Mouse (Mus musculus): ENCODE data around the gene Glcci1. TPM values are rescaled to one million over a fixed set of nuclear protein-coding genes. Genes with fewer than 3 reads are reported as not detected.

Gene Glcci1
- polyA plus RNA-seq, 1 experiment from 2014 or later: 14.1 TPM

- no peak overlapping the region for H3K27ac ChIP-seq (replicated peaks; ENCODE audit: low read depth, low read length)
- H3K36me3 ChIP-seq (ENCODE audit: control insufficient read depth, insufficient read depth, low read length): no peaks in the 10 kb centered on the region
- H3K4me1 ChIP-seq (ENCODE audit: control insufficient read depth, insufficient read depth, low read length): peaks cover 12% of the 10 kb centered on the region; the same call in 1 of the 2 replicates
- WGBS: 65% methylated on average over 7 of the region's 7 CpGs
- H3K4me3 ChIP-seq (replicated peaks; ENCODE audit: low read depth, low read length): no peak overlapping the region
- no peak overlapping the region for H3K9ac ChIP-seq (replicated peaks; ENCODE audit: low read length)
- H3K9me3 ChIP-seq (ENCODE audit: control insufficient read depth, low read length): no peaks in the 10 kb centered on the region
- no peaks in the 10 kb centered on the region for H3K27me3 ChIP-seq (ENCODE audit: control insufficient read depth, insufficient read depth, low read length)
- H3K4me2 ChIP-seq (ENCODE audit: low read length): no peak overlapping the region
- ATAC-seq (ENCODE audit: low FRiP score, low TSS enrichment) (no peak), DNase-seq (no peak)
Measured at GRCm38 (mm10) chr6:8489266-8489665, 20.1 kb upstream of the Glcci1 start.

DNA sequence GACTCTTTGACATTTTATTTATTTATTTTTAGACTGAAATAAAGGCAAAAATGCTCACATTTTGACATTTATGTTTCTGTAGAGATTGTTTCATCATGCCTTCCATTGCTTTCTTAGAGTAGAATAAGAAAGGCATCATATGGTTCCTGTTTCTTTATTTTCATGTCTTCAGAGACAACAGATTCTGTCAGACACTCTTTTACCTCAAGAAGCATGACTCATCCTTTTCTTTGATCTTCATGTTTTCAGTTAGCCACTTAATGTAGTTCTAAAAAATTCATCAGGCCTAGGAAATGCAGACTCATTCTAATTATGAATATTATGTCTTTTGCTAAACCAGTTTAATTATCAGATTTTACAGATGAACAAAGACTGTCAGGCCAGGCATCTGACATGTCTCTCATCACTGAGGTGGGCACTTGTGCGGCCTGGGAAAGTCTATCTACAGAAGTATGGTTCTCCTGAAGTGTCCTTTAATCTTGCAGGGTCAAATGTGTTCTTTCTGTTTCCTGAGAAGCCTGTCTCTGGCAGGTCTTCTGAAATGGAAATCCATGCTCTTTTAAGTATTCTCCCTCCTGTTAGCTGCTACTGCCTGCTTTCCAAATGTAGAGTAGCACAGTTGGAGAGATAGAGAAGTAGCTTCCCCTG is 19.3 kb upstream of the Glcci1 start:
- no peak for DNase-seq
- no peaks in the 10 kb centered on the region for H3K27me3 ChIP-seq (ENCODE audit: control insufficient read depth, insufficient read depth, low read length)
- H3K27ac ChIP-seq (replicated peaks; ENCODE audit: low read depth, low read length): no peak overlapping the region
- H3K4me3 ChIP-seq (replicated peaks; ENCODE audit: low read depth, low read length): no peak overlapping the region
- H3K36me3 ChIP-seq (ENCODE audit: control insufficient read depth, insufficient read depth, low read length): no peaks in the 10 kb centered on the region
- H3K4me1 ChIP-seq (ENCODE audit: control insufficient read depth, insufficient read depth, low read length): peaks cover 12% of the 10 kb centered on the region; the same call in 1 of the 2 replicates
- WGBS: 81% methylated on average over 1 of the region's 1 CpGs
- no peak overlapping the region for H3K9ac ChIP-seq (replicated peaks; ENCODE audit: low read length)
- no peaks in the 10 kb centered on the region for H3K9me3 ChIP-seq (ENCODE audit: control insufficient read depth, low read length)
- no peak for ATAC-seq (ENCODE audit: low FRiP score, low TSS enrichment)
- H3K4me2 ChIP-seq (ENCODE audit: low read length): no peak overlapping the region

DNA sequence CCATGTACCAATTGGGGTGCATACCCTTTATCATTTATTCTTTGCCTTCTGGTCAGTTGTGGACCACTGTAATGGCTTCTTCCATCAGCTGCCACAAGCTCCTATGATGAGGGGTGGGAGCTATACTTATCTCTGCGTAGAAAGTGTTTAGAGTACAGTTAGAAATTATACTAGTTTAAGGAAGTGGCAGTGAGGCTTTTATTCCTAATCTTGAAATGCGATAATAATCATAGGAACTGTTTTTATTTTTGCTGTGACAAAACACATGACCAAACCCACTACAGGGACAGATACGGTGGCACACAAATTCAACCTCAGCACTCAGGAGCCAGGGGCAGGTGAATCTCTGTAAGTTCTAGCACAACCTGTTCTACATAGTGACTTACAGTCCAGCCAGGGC is 17.2 kb upstream of the Glcci1 start:
- H3K9ac ChIP-seq (replicated peaks; ENCODE audit: low read length): no peak overlapping the region
- DNase-seq (no peak), ATAC-seq (ENCODE audit: low FRiP score, low TSS enrichment) (no peak)
- H3K27ac ChIP-seq (replicated peaks; ENCODE audit: low read depth, low read length): no peak overlapping the region
- 95% methylated on average over 3 of the region's 3 CpGs for WGBS
- no peak overlapping the region for H3K4me2 ChIP-seq (ENCODE audit: low read length)
- H3K9me3 ChIP-seq (ENCODE audit: control insufficient read depth, low read length): no peaks in the 10 kb centered on the region
- no peaks in the 10 kb centered on the region for H3K27me3 ChIP-seq (ENCODE audit: control insufficient read depth, insufficient read depth, low read length)
- H3K4me3 ChIP-seq (replicated peaks; ENCODE audit: low read depth, low read length): no peak overlapping the region
- no peaks in the 10 kb centered on the region for H3K36me3 ChIP-seq (ENCODE audit: control insufficient read depth, insufficient read depth, low read length)
- peaks cover 5% of the 10 kb centered on the region; the same call in 1 of the 2 replicates for H3K4me1 ChIP-seq (ENCODE audit: control insufficient read depth, insufficient read depth, low read length)

DNA sequence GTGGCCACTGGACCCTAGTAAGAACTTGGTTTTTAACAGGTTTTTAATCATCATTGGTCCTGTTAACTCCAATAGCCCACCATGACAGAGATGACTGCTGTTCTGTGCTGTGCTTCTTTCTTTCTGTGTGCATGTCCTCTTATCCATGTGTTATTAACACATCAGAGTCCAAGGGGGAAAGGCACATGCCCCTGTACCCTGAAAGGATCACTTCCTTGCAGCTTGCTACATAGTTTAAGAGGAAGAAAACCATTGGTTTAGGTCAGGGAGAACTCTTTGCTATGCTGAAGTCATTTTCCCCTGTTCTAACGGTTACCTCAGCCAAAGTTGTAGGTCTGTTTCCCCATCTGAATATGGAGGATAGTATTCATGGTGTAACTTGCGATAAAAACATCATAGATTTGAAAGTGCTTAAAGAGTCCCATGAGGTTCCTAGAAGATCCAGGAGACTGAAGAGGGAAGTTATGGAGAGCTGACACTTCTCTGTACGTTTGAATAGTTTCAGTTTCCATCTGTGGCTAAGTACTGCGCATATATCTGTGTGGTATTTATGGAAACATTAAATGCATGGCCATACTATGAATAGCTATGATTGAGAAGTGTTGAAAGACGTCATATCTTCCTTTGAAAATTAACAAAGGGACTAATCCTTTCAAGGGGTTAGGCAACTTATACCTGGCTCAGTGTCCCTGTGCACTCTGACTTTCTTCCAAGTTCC is 14.1 kb upstream of the Glcci1 start:
- no peaks in the 10 kb centered on the region for H3K36me3 ChIP-seq (ENCODE audit: control insufficient read depth, insufficient read depth, low read length)
- H3K4me3 ChIP-seq (replicated peaks; ENCODE audit: low read depth, low read length): no peak overlapping the region
- H3K4me2 ChIP-seq (ENCODE audit: low read length): no peak overlapping the region
- WGBS: 86% methylated on average over 5 of the region's 5 CpGs
- H3K9ac ChIP-seq (replicated peaks; ENCODE audit: low read length): no peak overlapping the region
- no peak for ATAC-seq (ENCODE audit: low FRiP score, low TSS enrichment)
- H3K9me3 ChIP-seq (ENCODE audit: control insufficient read depth, low read length): no peaks in the 10 kb centered on the region
- DNase-seq: no peak
- no peaks in the 10 kb centered on the region for H3K27me3 ChIP-seq (ENCODE audit: control insufficient read depth, insufficient read depth, low read length)
- H3K27ac ChIP-seq (replicated peaks; ENCODE audit: low read depth, low read length): no peak overlapping the region
- no peaks in the 10 kb centered on the region for H3K4me1 ChIP-seq (ENCODE audit: control insufficient read depth, insufficient read depth, low read length)

DNA sequence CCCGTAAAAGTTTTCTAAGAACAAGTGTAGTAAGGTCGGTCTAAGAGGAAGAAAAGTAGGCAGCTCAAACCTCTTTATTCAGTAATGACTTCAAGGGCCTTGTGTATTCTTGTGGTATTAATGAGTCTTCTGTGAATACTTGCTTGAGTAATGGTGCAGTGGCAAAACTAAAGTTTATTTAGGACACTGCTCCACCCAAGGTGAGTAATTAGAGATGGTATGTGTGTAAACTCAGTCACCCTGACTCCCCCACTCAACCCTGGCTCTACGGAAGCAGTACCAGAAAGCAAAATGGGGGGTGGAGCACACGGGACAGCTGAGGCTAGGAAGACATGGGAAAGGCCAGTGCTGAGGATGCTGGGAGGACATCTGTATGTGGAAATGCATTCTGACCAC is 13.6 kb upstream of the Glcci1 start:
- WGBS: 80% methylated on average over 4 of the region's 4 CpGs
- no peak overlapping the region for H3K27ac ChIP-seq (replicated peaks; ENCODE audit: low read depth, low read length)
- H3K4me1 ChIP-seq (ENCODE audit: control insufficient read depth, insufficient read depth, low read length): no peaks in the 10 kb centered on the region
- H3K9me3 ChIP-seq (ENCODE audit: control insufficient read depth, low read length): no peaks in the 10 kb centered on the region
- ATAC-seq (ENCODE audit: low FRiP score, low TSS enrichment) (no peak), DNase-seq (no peak)
- no peak overlapping the region for H3K9ac ChIP-seq (replicated peaks; ENCODE audit: low read length)
- H3K4me3 ChIP-seq (replicated peaks; ENCODE audit: low read depth, low read length): no peak overlapping the region
- H3K27me3 ChIP-seq (ENCODE audit: control insufficient read depth, insufficient read depth, low read length): no peaks in the 10 kb centered on the region
- H3K4me2 ChIP-seq (ENCODE audit: low read length): no peak overlapping the region
- H3K36me3 ChIP-seq (ENCODE audit: control insufficient read depth, insufficient read depth, low read length): no peaks in the 10 kb centered on the region

- Histone ChIP-seq H3K9ac (replicated peaks; ENCODE audit: low read length) (no peak overlapping the region), H3K4me1 (ENCODE audit: control insufficient read depth, insufficient read depth, low read length) (no peaks in the 10 kb centered on the region), H3K27me3 (ENCODE audit: control insufficient read depth, insufficient read depth, low read length) (no peaks in the 10 kb centered on the region), H3K36me3 (ENCODE audit: control insufficient read depth, insufficient read depth, low read length) (no peaks in the 10 kb centered on the region), H3K27ac (replicated peaks; ENCODE audit: low read depth, low read length) (no peak overlapping the region), H3K9me3 (ENCODE audit: control insufficient read depth, low read length) (no peaks in the 10 kb centered on the region), H3K4me3 (replicated peaks; ENCODE audit: low read depth, low read length) (no peak overlapping the region), H3K4me2 (ENCODE audit: low read length) (no peak overlapping the region)
- ATAC-seq (ENCODE audit: low FRiP score, low TSS enrichment) (no peak), DNase-seq (no peak)
- WGBS: 76% methylated on average over 6 of the region's 6 CpGs
Measured at GRCm38 (mm10) chr6:8497234-8497867, 12.0 kb upstream of the Glcci1 start.

DNA sequence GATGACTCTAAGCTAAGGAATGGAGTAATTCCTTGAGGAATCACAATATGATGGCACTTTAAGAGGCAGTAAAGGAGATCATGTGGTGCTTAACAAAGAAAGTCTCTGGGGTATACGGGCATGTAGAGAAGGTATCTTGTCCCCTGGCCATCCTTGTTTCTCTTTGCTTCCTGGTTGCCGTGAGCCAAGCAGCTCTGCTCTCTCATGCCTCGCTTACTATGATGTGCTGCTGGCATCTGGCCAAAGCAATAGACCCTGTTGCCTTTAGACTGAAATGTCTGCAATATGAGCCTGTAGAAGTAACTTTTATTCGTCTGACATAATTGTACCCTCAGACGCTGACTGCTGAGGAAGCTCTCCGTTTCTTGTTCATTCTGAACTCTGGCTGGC is 11.5 kb upstream of the Glcci1 start:
- H3K27ac ChIP-seq (replicated peaks; ENCODE audit: low read depth, low read length): no peak overlapping the region
- H3K4me3 ChIP-seq (replicated peaks; ENCODE audit: low read depth, low read length): no peak overlapping the region
- H3K4me1 ChIP-seq (ENCODE audit: control insufficient read depth, insufficient read depth, low read length): no peaks in the 10 kb centered on the region
- DNase-seq: no peak
- H3K4me2 ChIP-seq (ENCODE audit: low read length): no peak overlapping the region
- ATAC-seq (ENCODE audit: low FRiP score, low TSS enrichment): no peak
- WGBS: 76% methylated on average over 6 of the region's 6 CpGs
- H3K36me3 ChIP-seq (ENCODE audit: control insufficient read depth, insufficient read depth, low read length): no peaks in the 10 kb centered on the region
- no peak overlapping the region for H3K9ac ChIP-seq (replicated peaks; ENCODE audit: low read length)
- H3K9me3 ChIP-seq (ENCODE audit: control insufficient read depth, low read length): no peaks in the 10 kb centered on the region
- no peaks in the 10 kb centered on the region for H3K27me3 ChIP-seq (ENCODE audit: control insufficient read depth, insufficient read depth, low read length)

DNA sequence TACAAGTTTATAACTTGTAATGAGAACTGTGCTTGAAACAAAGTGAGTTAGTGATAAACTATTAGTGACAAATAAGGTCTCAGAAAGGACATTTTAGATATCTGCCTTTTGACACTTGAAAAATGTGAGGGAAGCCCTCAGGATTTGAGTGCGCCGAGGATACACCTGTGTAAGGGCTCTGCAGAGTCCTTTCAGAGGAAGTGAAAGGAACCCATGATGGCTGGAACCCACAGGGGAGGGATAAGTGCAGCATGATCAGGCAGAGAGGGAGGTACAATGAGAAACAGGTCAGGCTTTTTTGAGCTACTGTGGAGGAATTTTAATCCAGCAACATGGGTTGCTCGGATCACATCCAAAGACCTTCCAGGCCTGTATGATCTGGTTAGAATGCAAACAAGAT is 10.4 kb upstream of the Glcci1 start:
- Histone ChIP-seq H3K4me3 (replicated peaks; ENCODE audit: low read depth, low read length) (no peak overlapping the region), H3K9ac (replicated peaks; ENCODE audit: low read length) (no peak overlapping the region), H3K4me2 (ENCODE audit: low read length) (no peak overlapping the region), H3K4me1 (ENCODE audit: control insufficient read depth, insufficient read depth, low read length) (no peaks in the 10 kb centered on the region), H3K9me3 (ENCODE audit: control insufficient read depth, low read length) (no peaks in the 10 kb centered on the region), H3K27me3 (ENCODE audit: control insufficient read depth, insufficient read depth, low read length) (no peaks in the 10 kb centered on the region), H3K27ac (replicated peaks; ENCODE audit: low read depth, low read length) (no peak overlapping the region), H3K36me3 (ENCODE audit: control insufficient read depth, insufficient read depth, low read length) (no peaks in the 10 kb centered on the region)
- 82% methylated on average over 3 of the region's 3 CpGs for WGBS
- no peak for DNase-seq
- ATAC-seq (ENCODE audit: low FRiP score, low TSS enrichment): no peak

- ATAC-seq (ENCODE audit: low FRiP score, low TSS enrichment): no peak
- no peak overlapping the region for H3K4me2 ChIP-seq (ENCODE audit: low read length)
- no peaks in the 10 kb centered on the region for H3K36me3 ChIP-seq (ENCODE audit: control insufficient read depth, insufficient read depth, low read length)
- H3K4me3 ChIP-seq (replicated peaks; ENCODE audit: low read depth, low read length): no peak overlapping the region
- 0 out of 2 replicates have a peak, but pooled peaks cover 3% of the 10 kb centered on the region for H3K4me1 ChIP-seq (ENCODE audit: control insufficient read depth, insufficient read depth, low read length)
- 29% methylated on average over 3 of the region's 3 CpGs for WGBS
- H3K9me3 ChIP-seq (ENCODE audit: control insufficient read depth, low read length): no peaks in the 10 kb centered on the region
- DNase-seq: no peak
- H3K9ac ChIP-seq (replicated peaks; ENCODE audit: low read length): no peak overlapping the region
- no peaks in the 10 kb centered on the region for H3K27me3 ChIP-seq (ENCODE audit: control insufficient read depth, insufficient read depth, low read length)
- H3K27ac ChIP-seq (replicated peaks; ENCODE audit: low read depth, low read length): no peak overlapping the region
Measured at GRCm38 (mm10) chr6:8503953-8504352, 5.4 kb upstream of the Glcci1 start.

All from midbrain, embryonic 14.5 days (tissue).